Mouse (Mus musculus): ENCODE data around the gene Dab2ip. TPM values are rescaled to one million over a fixed set of nuclear protein-coding genes. Genes with fewer than 3 reads are reported as not detected.

The Dab2ip gene
- polyA plus RNA-seq (2015; fragmentation: Nextera tagmentation; extraction: Ambion mirVana): 67.9 and 72.0 TPM in 2 replicates

GRCm38 (mm10) chr2:35557911-35558825 is at the start of gene Dab2ip:
TSS of gene Dab2ip (plus strand) at chr2:35558266.
- Histone ChIP-seq H3K4me3 (replicated peaks) (peak within 1 kb of the TSS; percentile 31), H3K4me1 (peaks cover 43% of the 10 kb centered on the region), H3K27ac (replicated peaks) (peak within 1 kb of the TSS; percentile 87), H3K9me3 (replicated peaks) (no peaks in the 10 kb centered on the region), H3K36me3 (no peaks in the 10 kb centered on the region), H3K27me3 (no peaks in the 10 kb centered on the region), H3K4me2 (replicated peaks) (peak within 1 kb of the TSS; percentile 44), H3K9ac (no peak within 1 kb of the TSS; the same call in 1 of the 2 replicates)
- ATAC-seq (ENCODE audit: insufficient number of reproducible peaks, low FRiP score, low TSS enrichment, low read depth): peak; percentile 20; the same call in 1 of the 2 replicates
- 28% methylated on average over 29 of the region's 29 CpGs for WGBS

- no peaks in the 10 kb centered on the region for H3K27me3 ChIP-seq
- no peak overlapping the region for H3K4me3 ChIP-seq (replicated peaks)
- no peaks in the 10 kb centered on the region for H3K9me3 ChIP-seq (replicated peaks)
- no peak overlapping the region for H3K4me2 ChIP-seq (replicated peaks)
- peak; percentile 79 for ATAC-seq (ENCODE audit: insufficient number of reproducible peaks, low FRiP score, low TSS enrichment, low read depth)
- H3K9ac ChIP-seq: no peak overlapping the region
- WGBS: 16% methylated on average over 10 of the region's 10 CpGs
- H3K4me1 ChIP-seq: peaks cover 72% of the 10 kb centered on the region
- H3K27ac ChIP-seq (replicated peaks): peak overlapping the region; percentile 85
- H3K36me3 ChIP-seq: no peaks in the 10 kb centered on the region
Measured at GRCm38 (mm10) chr2:35508597-35509342, 49.3 kb upstream of the Dab2ip start.

GRCm38 (mm10) chr2:35509343-35509667 is 48.8 kb upstream of the Dab2ip start:
- Histone ChIP-seq H3K27ac (replicated peaks) (peak overlapping the region; percentile 85), H3K4me1 (peaks cover 72% of the 10 kb centered on the region)
- 26% methylated on average over 6 of the region's 6 CpGs for WGBS

DNA sequence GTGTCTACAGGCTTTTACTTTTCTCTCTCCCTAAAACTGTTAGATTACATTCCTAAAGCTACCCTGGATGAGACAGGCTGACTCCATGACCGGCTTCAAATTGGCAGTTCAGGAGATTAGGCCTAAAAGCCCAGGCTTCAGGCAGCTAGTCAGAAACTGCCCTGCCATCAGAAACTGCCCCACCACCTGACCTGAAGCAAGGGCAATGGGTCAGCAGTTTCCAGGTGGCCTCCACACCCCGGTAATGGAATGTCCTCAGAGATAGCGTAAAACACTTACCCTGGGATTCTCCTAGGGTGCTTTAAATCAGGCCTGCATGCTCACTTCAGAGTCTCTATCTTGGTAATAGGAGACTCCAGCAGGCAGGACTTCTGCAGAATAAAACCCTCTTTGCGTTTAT is 48.2 kb upstream of the Dab2ip start:
- H3K9ac ChIP-seq: no peak overlapping the region
- H3K4me2 ChIP-seq (replicated peaks): no peak overlapping the region
- 49% methylated on average over 4 of the region's 4 CpGs for WGBS
- peaks cover 72% of the 10 kb centered on the region for H3K4me1 ChIP-seq
- no peaks in the 10 kb centered on the region for H3K36me3 ChIP-seq
- H3K27me3 ChIP-seq: no peaks in the 10 kb centered on the region
- H3K9me3 ChIP-seq (replicated peaks): no peaks in the 10 kb centered on the region
- no peak for ATAC-seq (ENCODE audit: insufficient number of reproducible peaks, low FRiP score, low TSS enrichment, low read depth)
- no peak overlapping the region for H3K4me3 ChIP-seq (replicated peaks)
- H3K27ac ChIP-seq (replicated peaks): peak overlapping the region; percentile 85

More at GRCm38 (mm10) chr2:35509343-35509667, 48.8 kb upstream of the Dab2ip start:
- H3K9me3 ChIP-seq (replicated peaks): no peaks in the 10 kb centered on the region
- no peaks in the 10 kb centered on the region for H3K36me3 ChIP-seq
- no peaks in the 10 kb centered on the region for H3K27me3 ChIP-seq
- no peak for ATAC-seq (ENCODE audit: insufficient number of reproducible peaks, low FRiP score, low TSS enrichment, low read depth)
- H3K9ac ChIP-seq: no peak overlapping the region
- H3K4me3 ChIP-seq (replicated peaks): no peak overlapping the region
- no peak overlapping the region for H3K4me2 ChIP-seq (replicated peaks)

- Histone ChIP-seq H3K9me3 (replicated peaks) (no peaks in the 10 kb centered on the region), H3K4me3 (replicated peaks) (no peak overlapping the region), H3K27me3 (no peaks in the 10 kb centered on the region), H3K27ac (replicated peaks) (0 out of 2 replicates have a peak overlapping the region, but pooled peaks have one; percentile 17), H3K4me1 (peaks cover 75% of the 10 kb centered on the region), H3K36me3 (no peaks in the 10 kb centered on the region), H3K4me2 (replicated peaks) (no peak overlapping the region), H3K9ac (no peak overlapping the region)
- WGBS: 27% methylated on average over 1 of the region's 1 CpGs
- no peak for ATAC-seq (ENCODE audit: insufficient number of reproducible peaks, low FRiP score, low TSS enrichment, low read depth)
Measured at GRCm38 (mm10) chr2:35510920-35511319, 47.1 kb upstream of the Dab2ip start.

DNA sequence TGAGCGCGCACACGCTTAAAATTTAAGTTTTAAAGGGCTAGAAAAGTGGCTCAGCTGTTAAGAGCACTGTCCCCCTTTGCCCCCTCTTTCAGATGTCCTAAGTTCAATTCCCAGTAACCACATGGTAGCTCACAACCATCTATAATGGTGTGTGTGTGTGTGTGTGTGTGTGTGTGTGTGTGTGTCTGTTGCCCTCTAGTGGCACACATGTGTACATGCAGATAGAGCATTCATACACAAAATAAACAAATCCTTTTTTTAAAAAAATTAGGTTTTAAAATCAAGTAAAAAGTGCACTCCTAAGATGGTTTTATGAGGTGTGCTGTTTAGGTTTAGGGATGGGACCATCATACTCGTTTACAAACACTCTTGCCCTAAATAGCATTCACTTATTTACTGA is 45.8 kb upstream of the Dab2ip start:
- ATAC-seq (ENCODE audit: insufficient number of reproducible peaks, low FRiP score, low TSS enrichment, low read depth): no peak
- no peak overlapping the region for H3K9ac ChIP-seq
- peak overlapping the region; percentile 98; the same call in 1 of the 2 replicates for H3K27ac ChIP-seq (replicated peaks)
- H3K36me3 ChIP-seq: no peaks in the 10 kb centered on the region
- no peak overlapping the region for H3K4me3 ChIP-seq (replicated peaks)
- H3K9me3 ChIP-seq (replicated peaks): no peaks in the 10 kb centered on the region
- H3K27me3 ChIP-seq: no peaks in the 10 kb centered on the region
- no peak overlapping the region for H3K4me2 ChIP-seq (replicated peaks)
- H3K4me1 ChIP-seq: peaks cover 64% of the 10 kb centered on the region
- 94% methylated on average over 4 of the region's 4 CpGs for WGBS

GRCm38 (mm10) chr2:35514051-35514892 is 43.8 kb upstream of the Dab2ip start:
- Histone ChIP-seq H3K9me3 (replicated peaks) (no peaks in the 10 kb centered on the region), H3K4me3 (replicated peaks) (0 out of 2 replicates have a peak overlapping the region, but pooled peaks have one; percentile 10), H3K9ac (peak overlapping the region; percentile 9; the same call in 1 of the 2 replicates), H3K36me3 (no peaks in the 10 kb centered on the region), H3K27me3 (no peaks in the 10 kb centered on the region), H3K4me2 (replicated peaks) (peak overlapping the region; percentile 34), H3K27ac (replicated peaks) (peak overlapping the region; percentile 98), H3K4me1 (peaks cover 43% of the 10 kb centered on the region)
- peak; percentile 88 for ATAC-seq (ENCODE audit: insufficient number of reproducible peaks, low FRiP score, low TSS enrichment, low read depth)
- WGBS: 9% methylated on average over 14 of the region's 14 CpGs

GRCm38 (mm10) chr2:35526612-35527242 is 31.3 kb upstream of the Dab2ip start:
- no peaks in the 10 kb centered on the region for H3K27me3 ChIP-seq
- 90% methylated on average over 14 of the region's 14 CpGs for WGBS
- ATAC-seq (ENCODE audit: insufficient number of reproducible peaks, low FRiP score, low TSS enrichment, low read depth): no peak
- H3K4me3 ChIP-seq (replicated peaks): no peak overlapping the region
- H3K4me2 ChIP-seq (replicated peaks): no peak overlapping the region
- H3K27ac ChIP-seq (replicated peaks): no peak overlapping the region
- H3K4me1 ChIP-seq: 0 out of 2 replicates have a peak, but pooled peaks cover 5% of the 10 kb centered on the region
- no peak overlapping the region for H3K9ac ChIP-seq
- no peaks in the 10 kb centered on the region for H3K36me3 ChIP-seq
- no peaks in the 10 kb centered on the region for H3K9me3 ChIP-seq (replicated peaks)

GRCm38 (mm10) chr2:35529086-35529485 is 29.0 kb upstream of the Dab2ip start:
- 0 out of 2 replicates have a peak, but pooled peaks cover 10% of the 10 kb centered on the region for H3K4me1 ChIP-seq
- 57% methylated on average over 2 of the region's 2 CpGs for WGBS

GRCm38 (mm10) chr2:35529856-35530255 is 28.2 kb upstream of the Dab2ip start:
- Histone ChIP-seq H3K4me1 (0 out of 2 replicates have a peak, but pooled peaks cover 10% of the 10 kb centered on the region), H3K27ac (replicated peaks) (no peak overlapping the region), H3K4me3 (replicated peaks) (no peak overlapping the region), H3K27me3 (no peaks in the 10 kb centered on the region), H3K9ac (no peak overlapping the region), H3K36me3 (no peaks in the 10 kb centered on the region), H3K9me3 (replicated peaks) (no peaks in the 10 kb centered on the region), H3K4me2 (replicated peaks) (no peak overlapping the region)
- 37% methylated on average over 4 of the region's 4 CpGs for WGBS
- ATAC-seq (ENCODE audit: insufficient number of reproducible peaks, low FRiP score, low TSS enrichment, low read depth): peak; percentile 75

More at GRCm38 (mm10) chr2:35529086-35529485, 29.0 kb upstream of the Dab2ip start:
- H3K4me2 ChIP-seq (replicated peaks): no peak overlapping the region
- no peak overlapping the region for H3K27ac ChIP-seq (replicated peaks)
- H3K36me3 ChIP-seq: no peaks in the 10 kb centered on the region
- no peaks in the 10 kb centered on the region for H3K9me3 ChIP-seq (replicated peaks)
- H3K9ac ChIP-seq: no peak overlapping the region
- H3K4me3 ChIP-seq (replicated peaks): no peak overlapping the region
- no peak for ATAC-seq (ENCODE audit: insufficient number of reproducible peaks, low FRiP score, low TSS enrichment, low read depth)
- no peaks in the 10 kb centered on the region for H3K27me3 ChIP-seq

Data from embryonic facial prominence, embryonic 15.5 days (tissue).